Mouse (Mus musculus) cerebellum, adult (tissue): ENCODE measurements at regions not wholly inside any gene's neighbourhood (a gene's known extent, or its start where the extent isn't known, plus 50 kb on each side); places are given as distances from the start of the nearest gene placed in this dataset.

Experiments used
- ATAC-seq: cut with Nextera tagmentation; 2 replicates; pipeline ENCODE4 v1.9.2; 2017; ENCODE audit warnings: mild to moderate bottlenecking, moderate library complexity, mixed read lengths; ENCODE audit not compliant: insufficient number of reproducible peaks, low FRiP score, low TSS enrichment

GRCm38 (mm10) chr12:118784643-118785042, 61.5 kb upstream of the Sp8 start:
- no peak for ATAC-seq

DNA sequence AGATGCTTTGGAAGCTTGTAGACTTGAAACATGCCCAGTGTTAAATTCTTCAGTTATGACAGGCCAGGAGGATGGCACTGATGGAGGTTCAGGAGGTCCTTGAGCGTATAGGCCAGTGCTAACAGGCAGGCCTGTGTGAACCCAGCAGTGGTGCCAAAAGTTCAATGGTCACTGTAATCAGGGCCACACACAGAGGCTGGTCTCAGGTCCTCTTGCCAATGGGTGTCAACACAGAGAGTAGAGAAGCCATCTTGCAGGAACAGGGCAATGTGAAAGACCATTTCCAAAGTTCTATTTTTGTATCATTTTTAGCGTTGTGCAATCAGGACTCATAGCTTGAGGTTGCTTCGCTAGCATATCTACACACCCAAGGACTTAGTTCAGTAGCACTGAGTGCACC, 64.2 kb upstream of the Sp8 start:
- ATAC-seq = no peak

DNA sequence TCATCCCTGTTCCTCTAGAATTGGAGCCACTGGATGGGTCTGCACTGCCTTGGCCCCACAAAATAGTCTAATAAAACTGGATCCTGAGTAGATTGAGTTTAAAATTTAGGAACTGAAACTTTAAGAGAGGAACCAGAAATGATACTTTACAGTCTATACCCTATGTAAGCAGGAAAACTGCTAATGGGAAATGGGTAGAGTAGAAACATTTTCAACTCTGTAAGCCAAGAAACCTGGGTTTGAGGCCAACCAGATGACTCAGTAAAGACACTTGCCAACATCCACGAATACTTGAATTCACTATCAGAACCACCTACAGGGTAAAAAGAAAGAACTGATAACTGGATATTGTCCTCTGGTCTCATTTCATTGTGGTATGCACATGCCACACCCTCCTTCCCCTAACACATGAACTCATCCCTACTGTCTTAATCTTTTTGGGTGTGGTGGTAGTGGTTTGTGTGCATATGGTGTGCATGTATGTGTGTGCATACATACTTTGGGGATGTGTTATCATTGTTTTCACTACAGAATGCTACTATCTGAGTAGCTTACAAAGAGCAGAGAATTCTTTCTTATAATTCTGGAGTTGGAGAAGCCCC, 70.6 kb upstream of the Sp8 start:
- ATAC-seq = no peak

DNA sequence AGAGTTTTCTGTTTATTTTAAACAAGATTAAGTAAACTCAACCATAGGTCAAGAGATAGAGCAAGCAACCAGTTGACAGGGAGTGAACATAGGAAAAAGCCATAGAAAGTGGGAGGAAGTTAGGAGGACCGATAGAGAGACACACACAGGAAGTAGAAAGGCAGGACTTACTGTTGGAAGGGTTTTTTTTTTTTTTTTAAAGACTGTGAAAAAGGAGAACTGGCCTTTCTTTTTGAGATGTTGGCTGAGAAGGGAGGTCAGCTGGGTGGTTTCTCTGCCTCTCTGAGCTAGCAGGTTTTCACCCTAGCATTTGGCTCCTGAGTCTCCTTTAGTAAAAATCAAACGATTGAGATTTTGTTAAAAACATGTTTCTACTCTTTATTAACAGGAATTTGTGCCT, 73.3 kb upstream of the Sp8 start:
- ATAC-seq = no peak

GRCm38 (mm10) chr12:118766472-118766871, 79.7 kb upstream of the Sp8 start:
- ATAC-seq = no peak

DNA sequence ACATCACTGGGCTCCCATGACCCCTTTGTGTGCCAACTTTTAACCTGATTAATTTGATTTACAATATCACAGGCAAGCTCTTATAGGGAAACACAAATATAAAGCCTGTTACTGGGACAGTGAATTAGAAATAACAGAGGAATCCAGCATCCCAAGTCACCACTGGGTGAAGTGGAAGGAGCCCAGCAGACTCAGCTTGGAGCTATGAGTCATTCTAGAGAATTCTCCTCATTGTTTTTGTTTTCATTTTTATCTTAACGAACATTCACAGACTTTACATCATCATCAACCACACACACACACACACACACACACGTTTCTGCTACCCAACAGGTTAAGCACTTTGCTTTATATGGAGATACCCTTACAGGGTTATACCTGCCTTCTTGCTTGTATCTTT, 92.1 kb upstream of the Sp8 start:
- ATAC-seq = no peak

DNA sequence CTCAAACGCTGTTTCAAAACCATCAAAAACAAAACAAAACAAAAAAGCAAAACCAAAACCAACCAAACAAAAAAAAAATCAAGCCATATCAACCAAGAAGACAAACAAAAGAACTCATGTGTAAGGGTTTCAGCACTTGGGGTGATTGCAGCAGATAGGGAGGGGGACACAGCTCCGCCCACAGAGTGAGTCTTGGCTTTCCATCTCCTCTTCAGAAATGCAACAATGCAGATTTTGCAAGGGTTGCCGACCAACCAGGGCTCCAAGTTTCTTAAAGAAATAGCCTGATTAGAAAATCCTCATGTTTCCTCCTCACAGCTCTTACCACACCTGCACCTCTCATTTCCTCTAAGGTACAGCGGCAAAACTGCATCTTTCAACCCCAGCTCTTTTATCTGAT, 107.0 kb upstream of the Sp8 start:
- ATAC-seq = no peak

- ATAC-seq = no peak
Measured at GRCm38 (mm10) chr12:118725891-118726290, 120.2 kb upstream of the Sp8 start.

GRCm38 (mm10) chr12:118719878-118720573, 126.1 kb upstream of the Sp8 start:
- no peak for ATAC-seq

DNA sequence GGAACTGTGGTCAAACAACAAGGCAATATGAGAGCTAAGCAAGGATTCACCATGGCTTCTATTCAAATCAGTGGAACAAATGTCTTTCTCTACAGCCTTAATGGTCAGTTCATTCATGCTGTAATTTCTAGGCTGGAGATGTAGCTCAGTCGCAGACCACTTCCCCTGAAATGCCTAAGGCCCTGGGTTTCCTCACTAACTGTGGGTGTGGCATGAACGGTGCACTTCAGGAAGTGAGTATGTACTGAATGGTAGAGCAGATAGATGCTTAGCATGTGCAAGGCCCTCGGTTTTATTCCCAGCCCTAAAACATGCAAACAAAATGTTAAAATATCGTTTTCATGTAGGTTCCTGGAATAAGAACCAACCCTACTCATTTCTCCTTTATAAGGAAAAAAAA, 129.3 kb upstream of the Sp8 start:
- no peak for ATAC-seq

- no peak for ATAC-seq
Measured at GRCm38 (mm10) chr12:118706626-118707025, 139.5 kb upstream of the Sp8 start.

GRCm38 (mm10) chr12:118704826-118705225, 141.3 kb upstream of the Sp8 start:
- ATAC-seq = no peak

GRCm38 (mm10) chr12:118703730-118704129, 142.4 kb upstream of the Sp8 start:
- no peak for ATAC-seq

DNA sequence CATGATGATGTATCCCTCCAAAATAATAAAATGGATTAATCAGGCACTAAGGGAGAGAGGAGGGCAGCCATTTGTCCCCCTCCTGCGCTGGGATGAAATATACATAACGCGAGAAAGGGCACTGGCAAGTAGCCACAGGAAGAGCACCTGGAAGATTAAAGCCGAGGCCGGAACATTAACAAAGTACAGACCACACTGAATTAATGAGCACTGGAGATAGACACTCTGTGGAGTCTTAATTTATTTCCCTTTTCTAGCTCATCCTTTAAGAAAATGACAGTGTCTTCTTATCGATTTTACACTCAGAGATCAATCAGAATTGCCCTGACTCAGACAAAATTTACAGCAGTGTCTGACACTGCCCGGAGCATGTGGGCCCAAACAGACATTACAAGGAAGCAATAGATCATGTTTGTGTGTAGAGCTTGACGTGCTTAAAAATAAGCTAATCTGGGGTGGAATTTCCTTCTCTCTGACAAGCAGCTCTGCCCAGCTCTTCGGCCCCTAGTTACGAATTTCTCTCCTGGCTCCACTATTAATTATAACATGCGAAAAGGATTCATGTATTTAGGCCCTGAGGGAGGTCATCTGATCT, 143.0 kb upstream of the Sp8 start:
- ATAC-seq = no peak

DNA sequence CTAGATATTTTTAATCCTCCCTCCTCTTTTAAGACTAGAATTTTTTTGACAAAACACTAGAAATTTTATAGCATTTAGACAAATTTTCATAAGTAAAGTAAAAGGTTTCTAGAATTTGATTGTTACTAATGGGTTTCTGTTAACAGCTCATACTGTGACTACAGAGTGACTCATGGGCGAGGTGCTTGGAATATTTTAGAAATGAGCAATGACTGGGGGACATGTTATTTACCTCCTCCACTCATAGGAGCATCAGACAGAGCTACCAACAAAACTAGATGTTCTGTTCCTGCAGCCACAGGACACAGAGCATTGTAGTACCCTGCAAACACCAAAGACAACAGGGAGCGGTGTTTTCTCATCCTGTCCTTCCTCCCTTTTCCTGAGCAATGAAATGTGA, 144.3 kb upstream of the Sp8 start:
- ATAC-seq = no peak

DNA sequence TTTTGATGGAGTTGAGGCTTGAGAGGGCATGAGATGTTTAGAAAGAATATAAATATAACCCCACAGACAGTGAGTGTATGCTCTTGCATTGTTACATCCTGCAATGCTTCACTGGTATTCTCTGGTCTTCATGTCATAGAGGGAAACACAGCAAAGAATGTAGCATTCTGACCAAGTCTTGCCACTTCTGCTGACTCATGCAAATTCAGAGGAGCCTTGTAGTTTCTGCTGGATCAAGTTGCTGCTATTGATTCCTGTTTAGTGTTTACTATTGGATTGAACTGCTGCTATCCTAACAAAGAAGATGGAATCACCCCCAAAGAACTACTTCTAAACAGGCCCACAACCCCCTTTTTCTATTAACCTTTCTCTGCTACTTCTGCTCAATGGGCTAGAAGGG, 148.0 kb upstream of the Sp8 start:
- no peak for ATAC-seq

- ATAC-seq = no peak
Measured at GRCm38 (mm10) chr12:118694701-118695100, 151.4 kb upstream of the Sp8 start.

GRCm38 (mm10) chr12:118682902-118683301, 163.2 kb upstream of the Sp8 start:
- ATAC-seq = no peak

- ATAC-seq = no peak
Measured at GRCm38 (mm10) chr12:118677989-118678388, 168.1 kb upstream of the Sp8 start.

GRCm38 (mm10) chr12:118661575-118661974, 184.6 kb upstream of the Sp8 start:
- ATAC-seq = no peak

DNA sequence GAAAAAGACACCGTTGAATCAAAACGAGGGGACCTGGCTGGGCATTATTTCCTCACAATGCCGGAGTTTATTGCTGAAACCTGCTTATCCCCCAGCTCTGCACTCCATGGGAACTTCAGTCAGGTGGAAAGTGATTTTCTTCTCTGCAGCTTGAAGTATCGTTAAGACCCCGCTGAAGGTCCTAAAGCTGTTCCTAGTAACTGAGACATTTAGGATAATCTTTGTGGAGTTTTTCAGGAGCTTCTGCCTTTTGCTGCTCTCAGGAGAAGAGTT, 185.0 kb upstream of the Sp8 start:
- no peak for ATAC-seq
